Mouse (Mus musculus) embryonic facial prominence, embryonic 13.5 days (tissue): Measurements from ENCODE around the gene Gpi1. TPM values are rescaled to one million over a fixed set of nuclear protein-coding genes. Genes with fewer than 3 reads are reported as not detected.
"Not testable (repeated sequence)": the region's sequence is repeated elsewhere in the genome, so short reads cannot be mapped to it uniquely, and the experiment has no call there.

Source experiments
- ATAC-seq: fragments of 200-750 bp; cut with Nextera tagmentation; 2 replicates; pipeline ENCODE4 v1.8.0; 2017; ENCODE audit warnings: low read depth; ENCODE audit not compliant: insufficient number of reproducible peaks, insufficient read depth, low FRiP score, low TSS enrichment
- H3K27ac ChIP-seq: fragments of 300-500 bp; sonication (generic); 2 replicates; pipeline ENCODE4 v1.5.1; 2015; ENCODE audit warnings: moderate library complexity, mild to moderate bottlenecking, inconsistent platforms
- H3K27me3 ChIP-seq: fragments of 300-500 bp; sonication (generic); 2 replicates; pipeline ENCODE4 v1.6.1; 2015; ENCODE audit warnings: mild to moderate bottlenecking, inconsistent platforms
- H3K36me3 ChIP-seq: fragments of 300-500 bp; sonication (generic); 2 replicates; pipeline ENCODE4 v1.6.1; 2015; ENCODE audit warnings: mild to moderate bottlenecking, inconsistent platforms
- H3K4me1 ChIP-seq: fragments of 300-500 bp; sonication (generic); 2 replicates; pipeline ENCODE4 v1.6.1; 2015; ENCODE audit warnings: inconsistent platforms
- H3K4me2 ChIP-seq: fragments of 300-500 bp; sonication (generic); 2 replicates; pipeline ENCODE4 v1.6.1; 2015; ENCODE audit warnings: moderate library complexity, mild to moderate bottlenecking, inconsistent platforms
- H3K4me3 ChIP-seq: fragments of 300-500 bp; sonication (generic); 2 replicates; pipeline ENCODE4 v1.5.1; 2015; ENCODE audit warnings: mild to moderate bottlenecking, inconsistent platforms
- H3K9ac ChIP-seq: fragments of 300-500 bp; sonication (generic); 2 replicates; pipeline ENCODE4 v1.6.1; 2015; ENCODE audit warnings: mild to moderate bottlenecking, inconsistent platforms
- H3K9me3 ChIP-seq: fragments of 300-500 bp; sonication (generic); 2 replicates; pipeline ENCODE4 v1.6.1; 2016; ENCODE audit warnings: inconsistent platforms
- WGBS: fragments of 180-500 bp; shearing (Covaris S2); methylation state at CpG from one replicate; pipeline ENCODE4 v1.1.7; 2015; ENCODE audit warnings: mixed read lengths; 5-methylcytosine and 5-hydroxymethylcytosine counted together
- polyA plus RNA-seq: library from polyadenylated mRNA; unstranded; fragments of >200 nt; fragmentation: Nextera tagmentation; extraction: Ambion mirVana; gene quantifications from 2 replicates; pipeline ENCODE4 v1.2.1, GENCODE M21; 2015

Gene Gpi1
- polyA plus RNA-seq, 1 experiment from 2014 or later: 235 TPM

- H3K4me3 ChIP-seq: no peak overlapping the region
- no peaks in the 10 kb centered on the region for H3K4me1 ChIP-seq
- H3K36me3 ChIP-seq: peaks cover 100% of the 10 kb centered on the region
- no peaks in the 10 kb centered on the region for H3K27me3 ChIP-seq
- WGBS: 88% methylated on average over 9 of the region's 9 CpGs
- H3K9ac ChIP-seq: no peak overlapping the region
- H3K4me2 ChIP-seq: no peak overlapping the region
- no peak for ATAC-seq
- no peaks in the 10 kb centered on the region for H3K9me3 ChIP-seq
- no peak overlapping the region for H3K27ac ChIP-seq
These were observed 21.9 kb downstream of the Gpi1 start for GRCm38 (mm10) chr7:34208027-34208745.

GRCm38 (mm10) chr7:34206331-34206730 lies 23.8 kb downstream of the Gpi1 start:
- Histone ChIP-seq H3K4me1 (no peaks in the 10 kb centered on the region), H3K9me3 (no peaks in the 10 kb centered on the region), H3K36me3 (peaks cover 100% of the 10 kb centered on the region), H3K4me3 (no peak overlapping the region), H3K9ac (no peak overlapping the region), H3K4me2 (no peak overlapping the region), H3K27ac (no peak overlapping the region), H3K27me3 (no peaks in the 10 kb centered on the region)
- ATAC-seq: no peak
- 91% methylated on average over 6 of the region's 6 CpGs for WGBS

- H3K4me1 ChIP-seq, H3K9me3 ChIP-seq, H3K27me3 ChIP-seq, H3K4me2 ChIP-seq, H3K4me3 ChIP-seq, ATAC-seq, H3K27ac ChIP-seq, H3K9ac ChIP-seq: not testable (repeated sequence)
- 93% methylated on average over 10 of the region's 10 CpGs for WGBS
- peaks cover 69% of the 10 kb centered on the region for H3K36me3 ChIP-seq
These were observed 28.0 kb downstream of the Gpi1 start for GRCm38 (mm10) chr7:34202147-34202546.

GRCm38 (mm10) chr7:34200829-34201228 lies 29.3 kb downstream of the Gpi1 start:
- ATAC-seq: no peak
- H3K4me3 ChIP-seq: no peak overlapping the region
- H3K9ac ChIP-seq: no peak overlapping the region
- H3K36me3 ChIP-seq: peaks cover 56% of the 10 kb centered on the region
- no peaks in the 10 kb centered on the region for H3K27me3 ChIP-seq
- H3K4me2 ChIP-seq: no peak overlapping the region
- no peak overlapping the region for H3K27ac ChIP-seq
- no peaks in the 10 kb centered on the region for H3K4me1 ChIP-seq
- no peaks in the 10 kb centered on the region for H3K9me3 ChIP-seq
- WGBS: 97% methylated on average over 2 of the region's 2 CpGs

- H3K4me2 ChIP-seq: no peak overlapping the region
- 50% methylated on average over 3 of the region's 3 CpGs for WGBS
- H3K4me3 ChIP-seq: no peak overlapping the region
- no peaks in the 10 kb centered on the region for H3K9me3 ChIP-seq
- no peak overlapping the region for H3K27ac ChIP-seq
- ATAC-seq: no peak
- no peak overlapping the region for H3K9ac ChIP-seq
- peaks cover 8% of the 10 kb centered on the region for H3K4me1 ChIP-seq
- no peaks in the 10 kb centered on the region for H3K27me3 ChIP-seq
- peaks cover 35% of the 10 kb centered on the region for H3K36me3 ChIP-seq
These were observed 31.8 kb downstream of the Gpi1 start for GRCm38 (mm10) chr7:34198346-34198745.

GRCm38 (mm10) chr7:34196132-34197128 lies 33.7 kb downstream of the Gpi1 start, which contains the start of gene Pdcd2l:
Pdcd2l (minus strand) TSS chr7:34196661.
- WGBS: 4% methylated on average over 70 of the region's 70 CpGs
- Histone ChIP-seq H3K9ac (peak within 1 kb of the TSS; percentile 97), H3K9me3 (no peaks in the 10 kb centered on the region), H3K4me2 (peak within 1 kb of the TSS; percentile 82), H3K4me3 (peak within 1 kb of the TSS; percentile 98), H3K27me3 (no peaks in the 10 kb centered on the region), H3K4me1 (peaks cover 8% of the 10 kb centered on the region), H3K27ac (peak within 1 kb of the TSS; percentile 78), H3K36me3 (peaks cover 31% of the 10 kb centered on the region)
- peak; percentile 87 for ATAC-seq

- WGBS: 37% methylated on average over 3 of the region's 3 CpGs
- ATAC-seq: no peak
- Histone ChIP-seq H3K27me3 (no peaks in the 10 kb centered on the region), H3K36me3 (peaks cover 23% of the 10 kb centered on the region), H3K4me3 (peak overlapping the region; percentile 98), H3K27ac (no peak overlapping the region), H3K9me3 (no peaks in the 10 kb centered on the region), H3K4me2 (peak overlapping the region; percentile 82), H3K9ac (peak overlapping the region; percentile 97), H3K4me1 (peaks cover 8% of the 10 kb centered on the region)
These were observed 34.5 kb downstream of the Gpi1 start for GRCm38 (mm10) chr7:34195632-34196031.

GRCm38 (mm10) chr7:34192825-34193224 lies 37.3 kb downstream of the Gpi1 start:
- H3K36me3 ChIP-seq: peaks cover 41% of the 10 kb centered on the region
- 93% methylated on average over 6 of the region's 6 CpGs for WGBS

GRCm38 (mm10) chr7:34189376-34189989 lies 40.7 kb downstream of the Gpi1 start:
- Histone ChIP-seq H3K9ac (no peak overlapping the region), H3K4me1 (no peaks in the 10 kb centered on the region), H3K36me3 (peaks cover 70% of the 10 kb centered on the region), H3K9me3 (no peaks in the 10 kb centered on the region), H3K27me3 (no peaks in the 10 kb centered on the region), H3K4me3 (no peak overlapping the region), H3K27ac (no peak overlapping the region), H3K4me2 (no peak overlapping the region)
- no peak for ATAC-seq
- WGBS: 83% methylated on average over 12 of the region's 12 CpGs

More at GRCm38 (mm10) chr7:34192825-34193224, 37.3 kb downstream of the Gpi1 start:
- H3K9me3 ChIP-seq: no peaks in the 10 kb centered on the region
- no peak overlapping the region for H3K9ac ChIP-seq
- H3K27me3 ChIP-seq: no peaks in the 10 kb centered on the region
- no peak overlapping the region for H3K4me3 ChIP-seq
- no peak overlapping the region for H3K4me2 ChIP-seq
- H3K27ac ChIP-seq: no peak overlapping the region
- ATAC-seq: no peak
- H3K4me1 ChIP-seq: peaks cover 8% of the 10 kb centered on the region

GRCm38 (mm10) chr7:34183794-34184193 lies 46.3 kb downstream of the Gpi1 start:
- Histone ChIP-seq H3K4me1 (no peaks in the 10 kb centered on the region), H3K9me3 (no peaks in the 10 kb centered on the region), H3K36me3 (peaks cover 52% of the 10 kb centered on the region), H3K27ac (no peak overlapping the region), H3K4me2 (no peak overlapping the region), H3K4me3 (no peak overlapping the region), H3K27me3 (no peaks in the 10 kb centered on the region), H3K9ac (no peak overlapping the region)
- whole genome bisulfite sequencing: 60% methylated on average over 3 of the region's 3 CpGs
- 0 out of 2 replicates have a peak, but pooled peaks have one; percentile 48 for ATAC-seq

- H3K27ac ChIP-seq: no peak overlapping the region
- no peak overlapping the region for H3K4me2 ChIP-seq
- H3K9ac ChIP-seq: no peak overlapping the region
- H3K4me3 ChIP-seq: no peak overlapping the region
- H3K27me3 ChIP-seq: no peaks in the 10 kb centered on the region
- peaks cover 48% of the 10 kb centered on the region for H3K36me3 ChIP-seq
- WGBS: 74% methylated on average over 13 of the region's 13 CpGs
- H3K9me3 ChIP-seq: no peaks in the 10 kb centered on the region
- ATAC-seq: 0 out of 2 replicates have a peak, but pooled peaks have one; percentile 26
- H3K4me1 ChIP-seq: no peaks in the 10 kb centered on the region
These were observed 46.8 kb downstream of the Gpi1 start for GRCm38 (mm10) chr7:34183356-34183755.
